21 mouse cellular contexts compared by ENCODE assay signal in genomic region chr1:165195396-165195960, GRCm38 (mm10). TPM values are rescaled to one million over a fixed set of nuclear protein-coding genes. Genes with fewer than 3 reads are reported as not detected.
DNase-seq lines count a peak whose midpoint lies in the region; ATAC-seq and TF ChIP-seq lines count a peak whose summit lies in the region.
"Had no signal": no experiment of that assay in that cellular context is flagged by ENCODE, and none has a peak within 500 bp of the region (broad histone marks: within the 10 kb centered on the region; RNA-seq: fewer than 3 reads in every experiment).

No protein-coding gene starts in this region.

- H3K4me2 ChIP-seq in kidney, postnatal 0 days (ENCODE audit: low read length): no peak overlapping the region
- peak overlapping the region; percentile 94 for H3K4me2 ChIP-seq in liver, embryonic 13.5 days
- no peak overlapping the region for H3K4me2 ChIP-seq in stomach, embryonic 16.5 days (ENCODE audit: low read depth, low read length)

- no peaks in the 10 kb centered on the region for H3K36me3 ChIP-seq in kidney, postnatal 0 days (ENCODE audit: insufficient read depth, low read length)
- peaks cover 13% of the 10 kb centered on the region for H3K36me3 ChIP-seq in G1E (replicated peaks)
- H3K36me3 ChIP-seq in liver, embryonic 13.5 days: no peaks in the 10 kb centered on the region
- no peaks in the 10 kb centered on the region for H3K36me3 ChIP-seq in stomach, embryonic 16.5 days (ENCODE audit: control insufficient read depth, insufficient read depth, low read length)
- H3K36me3 ChIP-seq: embryonic facial prominence, embryonic 12.5 days; forebrain, embryonic 12.5 days; kidney, embryonic 15.5 days had no signal

- no peak for ATAC-seq in kidney, postnatal 0 days (replicated peaks; ENCODE audit: low FRiP score, low read depth)
- peak; percentile 12; the same call in 1 of the 2 replicates for ATAC-seq in G1E (ENCODE audit: extremely low read depth, insufficient number of reproducible peaks, low FRiP score, poor library complexity, severe bottlenecking)
- ATAC-seq in liver, embryonic 13.5 days (ENCODE audit: low read depth): no peak
- ATAC-seq in stomach, embryonic 16.5 days (ENCODE audit: insufficient read depth, low FRiP score): no peak

- H3K9me3 ChIP-seq in kidney, postnatal 0 days (replicated peaks; ENCODE audit: low read length): no peaks in the 10 kb centered on the region
- no peaks in the 10 kb centered on the region for H3K9me3 ChIP-seq in G1E (replicated peaks)
- no peaks in the 10 kb centered on the region for H3K9me3 ChIP-seq in liver, embryonic 13.5 days (replicated peaks)
- no peaks in the 10 kb centered on the region for H3K9me3 ChIP-seq in stomach, embryonic 16.5 days (replicated peaks; ENCODE audit: control insufficient read depth, low read length)
- H3K9me3 ChIP-seq: embryonic facial prominence, embryonic 12.5 days; forebrain, embryonic 12.5 days; heart, embryonic 13.5 days; kidney, embryonic 15.5 days had no signal

- H3K27me3 ChIP-seq in kidney, postnatal 0 days (ENCODE audit: insufficient read depth, low read length): no peaks in the 10 kb centered on the region
- H3K27me3 ChIP-seq in G1E (ENCODE audit: insufficient read depth, low read length): peaks cover 3% of the 10 kb centered on the region
- H3K27me3 ChIP-seq in liver, embryonic 13.5 days: no peaks in the 10 kb centered on the region
- H3K27me3 ChIP-seq in stomach, embryonic 16.5 days (ENCODE audit: control insufficient read depth, insufficient read depth, low read length): no peaks in the 10 kb centered on the region
- H3K27me3 ChIP-seq: embryonic facial prominence, embryonic 12.5 days; heart, embryonic 13.5 days; kidney, embryonic 15.5 days had no signal

- H3K4me3 ChIP-seq in kidney, postnatal 0 days (replicated peaks; ENCODE audit: low read depth, low read length): no peak overlapping the region
- peak overlapping the region; percentile 91; the same call in 1 of the 2 replicates for H3K4me3 ChIP-seq in G1E (ENCODE audit: low read depth, low read length)
- peak overlapping the region; percentile 83 for H3K4me3 ChIP-seq in liver, embryonic 13.5 days (replicated peaks)
- H3K4me3 ChIP-seq in stomach, embryonic 16.5 days (replicated peaks; ENCODE audit: low read length): no peak overlapping the region

- H3K4me1 ChIP-seq in kidney, postnatal 0 days (replicated peaks; ENCODE audit: insufficient read depth, low read length): 0 out of 2 replicates have a peak, but pooled peaks cover 4% of the 10 kb centered on the region
- H3K4me1 ChIP-seq in G1E (ENCODE audit: insufficient read depth, low read depth, low read length): peaks cover 49% of the 10 kb centered on the region
- H3K4me1 ChIP-seq in liver, embryonic 13.5 days (replicated peaks): peaks cover 31% of the 10 kb centered on the region
- no peaks in the 10 kb centered on the region for H3K4me1 ChIP-seq in stomach, embryonic 16.5 days (ENCODE audit: control insufficient read depth, insufficient read depth, low read length)

- no peak for TF ChIP-seq CTCF in kidney, postnatal 0 days (IDR thresholded peaks at IDR 0.05; ENCODE audit: low read depth)
- no peak for TF ChIP-seq CTCF in G1E (IDR thresholded peaks at IDR 0.05; ENCODE audit: low read depth, low read length)

- peak overlapping the region; percentile 94; the same call in 1 of the 2 replicates for H3K27ac ChIP-seq in kidney, postnatal 0 days
- H3K27ac ChIP-seq in liver, embryonic 13.5 days: peak overlapping the region; percentile 85
- H3K27ac ChIP-seq in stomach, embryonic 16.5 days (ENCODE audit: low read length): 0 out of 2 replicates have a peak overlapping the region, but pooled peaks have one; percentile 94
- H3K27ac ChIP-seq: forebrain, embryonic 12.5 days; hindbrain, embryonic 14.5 days had no signal

- H3K9ac ChIP-seq in kidney, postnatal 0 days (ENCODE audit: low read depth, low read length): no peak overlapping the region
- H3K9ac ChIP-seq in liver, embryonic 13.5 days: no peak overlapping the region
- no peak overlapping the region for H3K9ac ChIP-seq in stomach, embryonic 16.5 days (ENCODE audit: low read length)
- H3K9ac ChIP-seq: embryonic facial prominence, embryonic 12.5 days had no signal

- DNase-seq in kidney, postnatal 0 days (ENCODE audit: low spot score): no peak
- no peak for DNase-seq in kidney, adult 9 months
- DNase-seq in G1E (ENCODE audit: low spot score): peak; percentile 16
- no peak for DNase-seq in liver, embryonic 13.5 days
- no peak for DNase-seq in thymus, postnatal 10 days (ENCODE audit: low spot score in 2 of 2)
- DNase-seq in frontal cortex, postnatal 36 days (ENCODE audit: low spot score in 2 of 2): no peak
- DNase-seq: cerebellum, adult 11 months; gastrocnemius, postnatal 14 days; layer of hippocampus, adult 9-11 months; lung, adult 18-20 months; right cerebral cortex, adult 18-20 months; thymus, adult 18-20 months had no signal

- WGBS in kidney, postnatal 0 days: 78% methylated on average over 3 of the region's 3 CpGs
- 45% methylated on average over 3 of the region's 3 CpGs for WGBS in liver, embryonic 13.5 days (ENCODE audit: insufficient replicate concordance)
- WGBS in stomach, embryonic 16.5 days: 63% methylated on average over 3 of the region's 3 CpGs

RNA-seq across cellular contexts. Expression of gene Sft2d2, which starts 1.2 kb away (rescaled TPM):
- polyA plus RNA-seq in kidney, postnatal 0 days (2015; fragmentation: Nextera tagmentation; extraction: Ambion mirVana): 21.2 and 21.4 TPM in 2 replicates
- total RNA-seq in G1E (2014; fragmentation: Nextera tagmentation): 41.2 and 41.9 TPM in 2 replicates
- total RNA-seq in G1E (2017): 36.9 and 41.6 TPM in 2 replicates
- polyA plus RNA-seq in G1E (2012): 3.9 and 4.0 TPM in 2 replicates
- 5.7 and 7.0 TPM in 2 replicates for polyA plus RNA-seq in liver, embryonic 13.5 days (2015; fragmentation: Nextera tagmentation; extraction: Ambion mirVana)
- 31.4 and 34.0 TPM in 2 replicates for polyA plus RNA-seq in stomach, embryonic 16.5 days (2015; fragmentation: Nextera tagmentation; extraction: Ambion mirVana)

RNA-seq across cellular contexts. Expression of gene Tbx19, which starts 34.9 kb away (rescaled TPM):
- polyA plus RNA-seq in kidney, postnatal 0 days (2015; fragmentation: Nextera tagmentation; extraction: Ambion mirVana): not detected in 2 replicates
- not detected in 2 replicates for total RNA-seq in G1E (2014; fragmentation: Nextera tagmentation)
- 0.52 TPM in 1 of 2 replicates, not detected in the other for total RNA-seq in G1E (2017)
- not detected in 2 replicates for polyA plus RNA-seq in G1E (2012)
- polyA plus RNA-seq in liver, embryonic 13.5 days (2015; fragmentation: Nextera tagmentation; extraction: Ambion mirVana): 0.03 TPM in 1 of 2 replicates, not detected in the other
- not detected in 2 replicates for polyA plus RNA-seq in stomach, embryonic 16.5 days (2015; fragmentation: Nextera tagmentation; extraction: Ambion mirVana)
- total RNA-seq: ES-E14; gastrocnemius, postnatal 14 days; left cerebral cortex, postnatal 14 days; monocyte, adult 5-6 weeks had no signal
- polyA plus RNA-seq: embryonic facial prominence, embryonic 12.5 days; forebrain, embryonic 12.5 days; heart, embryonic 13.5 days; hindbrain, embryonic 14.5 days had no signal

RNA-seq across cellular contexts. Expression of gene Tiprl, which starts 41.3 kb away (rescaled TPM):
- 100 and 103 TPM in 2 replicates for polyA plus RNA-seq in kidney, postnatal 0 days (2015; fragmentation: Nextera tagmentation; extraction: Ambion mirVana)
- 75.8 and 90.2 TPM in 2 replicates for total RNA-seq in G1E (2014; fragmentation: Nextera tagmentation)
- total RNA-seq in G1E (2017): 37.5 and 66.8 TPM in 2 replicates
- polyA plus RNA-seq in G1E (2012): 11.0 and 12.4 TPM in 2 replicates
- polyA plus RNA-seq in liver, embryonic 13.5 days (2015; fragmentation: Nextera tagmentation; extraction: Ambion mirVana): 52.0 and 60.1 TPM in 2 replicates
- 87.0 and 87.3 TPM in 2 replicates for polyA plus RNA-seq in stomach, embryonic 16.5 days (2015; fragmentation: Nextera tagmentation; extraction: Ambion mirVana)

Comparison
In these comparisons a context has a peak if more than half of its experiments do, and no peak if none do; other contexts are left out.
1. H3K4me3 ChIP-seq: peak in G1E (single experiment) and liver, embryonic 13.5 days (single experiment); none in kidney, postnatal 0 days (single experiment) and stomach, embryonic 16.5 days (single experiment).
2. Peak in every context shown above with its lines, with median percentiles within 50 percentile points of each other: H3K27ac ChIP-seq.